Mouse (Mus musculus): ENCODE data around the gene Lyst.

DNA sequence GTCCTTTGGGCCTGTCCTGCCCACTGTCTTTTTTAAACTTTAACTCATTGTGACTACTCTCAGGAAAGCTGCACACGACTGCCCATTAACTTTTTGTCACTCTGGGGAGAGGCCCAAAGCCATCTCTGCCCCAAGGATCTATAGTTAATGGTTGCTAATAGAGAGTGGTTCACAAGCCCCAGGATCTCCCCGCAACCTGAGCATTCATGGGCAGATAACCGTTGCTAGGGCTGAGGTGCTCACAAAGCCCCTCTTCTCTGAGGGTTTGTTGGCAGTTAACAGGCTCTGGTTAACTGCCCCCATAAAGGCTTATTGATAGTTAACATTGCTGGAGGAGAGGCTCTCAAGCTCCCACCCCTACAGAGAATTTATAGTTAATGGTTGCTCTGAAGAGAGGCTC is 190.1 kb downstream of the Lyst start:
- TF ChIP-seq EP300 (IDR thresholded peaks at IDR 0.05; ENCODE audit: low read depth) (no peak), CTCF (IDR thresholded peaks at IDR 0.05; ENCODE audit: low read depth) (no peak)

All from heart, postnatal 0 days (tissue).